Mouse (Mus musculus) heart, embryonic 14.5 days (tissue): ENCODE data around the gene Enpp3. TPM values are rescaled to one million over a fixed set of nuclear protein-coding genes. Genes with fewer than 3 reads are reported as not detected.

Source experiments
- ATAC-seq: fragments of 200-750 bp; cut with Nextera tagmentation; 2 replicates; pipeline ENCODE4 v1.8.0; 2017; ENCODE audit warnings: low read depth, moderate TSS enrichment; ENCODE audit not compliant: insufficient number of reproducible peaks, insufficient read depth, low FRiP score
- H3K27ac ChIP-seq, 2 experiments: fragments of 200-500 bp in 1 of 2; fragments of 300-500 bp in 1 of 2; sonication (generic) in 1 of 2; replicated peaks in 1 of 2; 2 replicates each; pipeline ENCODE4 v1.5.1; 2012 to 2014; ENCODE audit warnings: low read depth in 2 of 2, low read length in 2 of 2, control low read depth in 1 of 2, mild to moderate bottlenecking in 1 of 2, mixed read lengths in 1 of 2; ENCODE audit not compliant: control insufficient read depth in 1 of 2, insufficient read depth in 1 of 2
- H3K27me3 ChIP-seq: fragments of 300-500 bp; sonication (generic); 2 replicates; pipeline ENCODE4 v1.6.1; 2014; ENCODE audit warnings: mild to moderate bottlenecking, low read length, control low read depth; ENCODE audit not compliant: control insufficient read depth, insufficient read depth
- H3K36me3 ChIP-seq: fragments of 300-500 bp; sonication (generic); 2 replicates; pipeline ENCODE4 v1.6.1; 2014; ENCODE audit warnings: mild to moderate bottlenecking, control low read depth, low read length, mixed read lengths; ENCODE audit not compliant: control insufficient read depth, insufficient read depth
- H3K4me1 ChIP-seq, 2 experiments: fragments of 200-500 bp in 1 of 2; fragments of 300-500 bp in 1 of 2; sonication (generic) in 1 of 2; 2 replicates each; pipeline ENCODE4 v1.6.1; 2012 to 2014; ENCODE audit warnings: low read length in 2 of 2, control low read depth in 1 of 2, mixed read lengths in 1 of 2; ENCODE audit not compliant: control insufficient read depth in 2 of 2, insufficient read depth in 2 of 2
- H3K4me2 ChIP-seq: fragments of 300-500 bp; sonication (generic); 2 replicates; pipeline ENCODE4 v1.6.1; 2014; ENCODE audit warnings: mild to moderate bottlenecking, low read length
- H3K4me3 ChIP-seq, 2 experiments: fragments of 200-500 bp in 1 of 2; fragments of 300-500 bp in 1 of 2; sonication (generic) in 1 of 2; 2 replicates each; pipeline ENCODE4 v1.5.1; 2012 to 2014; ENCODE audit warnings: low read length in 2 of 2, mild to moderate bottlenecking in 2 of 2, control low read depth in 1 of 2, low read depth in 1 of 2, moderate library complexity in 1 of 2; ENCODE audit not compliant: control insufficient read depth in 1 of 2, insufficient read depth in 1 of 2
- H3K9ac ChIP-seq: fragments of 300-500 bp; sonication (generic); 2 replicates; pipeline ENCODE4 v1.6.1; 2014; ENCODE audit warnings: mild to moderate bottlenecking, low read length
- H3K9me3 ChIP-seq: fragments of 300-500 bp; sonication (generic); 2 replicates; pipeline ENCODE4 v1.6.1; 2016; ENCODE audit warnings: low read length, control low read depth; ENCODE audit not compliant: control insufficient read depth
- WGBS: fragments of 180-500 bp; shearing (Covaris S2); extraction: QIAGEN DNeasy Blood & Tissue Kit; methylation state at CpG from one replicate; pipeline ENCODE4 v1.1.7; 2014; 5-methylcytosine and 5-hydroxymethylcytosine counted together
- polyA plus RNA-seq: library from polyadenylated mRNA; unstranded; fragments of >200 nt; fragmentation: Nextera tagmentation; extraction: Ambion mirVana; gene quantifications from 2 replicates; pipeline ENCODE4 v1.2.1, GENCODE M21; 2014

Enpp3 gene
- polyA plus RNA-seq, 1 experiment from 2014 or later = 2.9 TPM

DNA sequence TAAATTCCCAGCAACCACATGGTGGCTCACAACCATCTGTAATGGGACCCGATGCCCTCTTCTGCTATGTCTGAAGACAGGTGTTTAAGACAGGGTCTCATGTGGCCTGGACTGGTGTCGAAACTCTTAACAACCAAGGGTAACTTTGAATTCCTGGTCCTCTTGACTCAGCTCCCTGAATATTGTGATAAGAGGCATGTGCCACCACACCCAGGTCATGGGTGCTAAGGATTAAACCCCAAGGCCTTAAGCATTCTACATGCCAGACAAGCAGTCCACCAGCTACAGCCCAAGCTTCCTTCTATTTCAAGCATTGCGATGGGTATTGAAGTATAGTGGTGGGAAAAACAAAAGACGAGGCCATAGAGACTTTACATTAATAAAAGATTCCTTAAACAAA is 14.5 kb downstream of the Enpp3 start:
- H3K27ac ChIP-seq = no peak overlapping the region
- H3K4me2 ChIP-seq = no peak overlapping the region

DNA sequence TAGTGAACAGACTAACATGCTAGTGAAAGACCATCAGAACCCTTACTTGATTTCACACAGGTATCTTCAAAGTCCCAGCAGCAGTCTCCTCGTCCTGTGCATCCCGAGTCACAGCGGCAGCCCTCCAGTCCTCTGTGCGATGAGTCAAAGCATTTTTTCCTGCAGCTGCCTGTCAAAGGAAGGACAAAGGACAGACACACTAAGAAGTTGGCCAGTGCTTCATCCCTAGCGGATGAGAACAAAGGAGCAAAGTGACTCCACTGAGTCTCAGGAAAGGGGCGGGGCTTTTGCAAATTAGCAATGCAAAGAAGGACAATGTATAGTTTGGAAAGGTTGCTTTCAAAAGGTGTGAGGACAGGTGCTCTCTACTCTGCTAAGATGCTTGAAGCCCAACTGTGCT is 16.5 kb downstream of the Enpp3 start:
- Histone ChIP-seq H3K27ac (no peak overlapping the region; a peak in 1 of 4 replicates), H3K4me3 (no peak overlapping the region), H3K4me1 (peaks cover 0 to 2% of the 10 kb centered on the region in 2 experiments; a peak in 2 of 4 replicates), H3K27me3 (no peaks in the 10 kb centered on the region), H3K36me3 (no peaks in the 10 kb centered on the region), H3K9me3 (no peaks in the 10 kb centered on the region), H3K4me2 (no peak overlapping the region), H3K9ac (no peak overlapping the region)
- WGBS = 15% methylated on average over 6 of the region's 6 CpGs
- ATAC-seq = no peak

More for the DNA sequence above, 14.5 kb downstream of the Enpp3 start:
- peaks cover 0 to 2% of the 10 kb centered on the region in 2 experiments; a peak in 2 of 4 replicates for H3K4me1 ChIP-seq
- no peaks in the 10 kb centered on the region for H3K27me3 ChIP-seq
- no peak overlapping the region for H3K9ac ChIP-seq
- 81% methylated on average over 4 of the region's 4 CpGs for WGBS
- H3K9me3 ChIP-seq = no peaks in the 10 kb centered on the region
- ATAC-seq = no peak
- no peak overlapping the region for H3K4me3 ChIP-seq
- no peaks in the 10 kb centered on the region for H3K36me3 ChIP-seq

- no peak for ATAC-seq
- Histone ChIP-seq H3K9me3 (no peaks in the 10 kb centered on the region), H3K4me3 (no peak overlapping the region), H3K27ac (no peak overlapping the region; a peak in 1 of 4 replicates), H3K27me3 (no peaks in the 10 kb centered on the region), H3K4me2 (no peak overlapping the region), H3K4me1 (peaks cover 0 to 2% of the 10 kb centered on the region in 2 experiments; a peak in 2 of 4 replicates), H3K36me3 (no peaks in the 10 kb centered on the region), H3K9ac (no peak overlapping the region)
- WGBS = 74% methylated on average over 7 of the region's 7 CpGs
Observed at GRCm38 (mm10) chr10:24825456-24826081, 17.1 kb downstream of the Enpp3 start.

- ATAC-seq = peak; percentile 78; the same call in 1 of the 2 replicates
- WGBS = 78% methylated on average over 8 of the region's 8 CpGs
- Histone ChIP-seq H3K27me3 (no peaks in the 10 kb centered on the region), H3K27ac (no peak overlapping the region), H3K4me3 (no peak overlapping the region), H3K36me3 (no peaks in the 10 kb centered on the region), H3K4me2 (no peak overlapping the region), H3K9me3 (no peaks in the 10 kb centered on the region), H3K9ac (no peak overlapping the region), H3K4me1 (peaks cover 0 to 2% of the 10 kb centered on the region in 2 experiments; a peak in 1 of 4 replicates)
Observed at GRCm38 (mm10) chr10:24824621-24825020, 18.0 kb downstream of the Enpp3 start.

DNA sequence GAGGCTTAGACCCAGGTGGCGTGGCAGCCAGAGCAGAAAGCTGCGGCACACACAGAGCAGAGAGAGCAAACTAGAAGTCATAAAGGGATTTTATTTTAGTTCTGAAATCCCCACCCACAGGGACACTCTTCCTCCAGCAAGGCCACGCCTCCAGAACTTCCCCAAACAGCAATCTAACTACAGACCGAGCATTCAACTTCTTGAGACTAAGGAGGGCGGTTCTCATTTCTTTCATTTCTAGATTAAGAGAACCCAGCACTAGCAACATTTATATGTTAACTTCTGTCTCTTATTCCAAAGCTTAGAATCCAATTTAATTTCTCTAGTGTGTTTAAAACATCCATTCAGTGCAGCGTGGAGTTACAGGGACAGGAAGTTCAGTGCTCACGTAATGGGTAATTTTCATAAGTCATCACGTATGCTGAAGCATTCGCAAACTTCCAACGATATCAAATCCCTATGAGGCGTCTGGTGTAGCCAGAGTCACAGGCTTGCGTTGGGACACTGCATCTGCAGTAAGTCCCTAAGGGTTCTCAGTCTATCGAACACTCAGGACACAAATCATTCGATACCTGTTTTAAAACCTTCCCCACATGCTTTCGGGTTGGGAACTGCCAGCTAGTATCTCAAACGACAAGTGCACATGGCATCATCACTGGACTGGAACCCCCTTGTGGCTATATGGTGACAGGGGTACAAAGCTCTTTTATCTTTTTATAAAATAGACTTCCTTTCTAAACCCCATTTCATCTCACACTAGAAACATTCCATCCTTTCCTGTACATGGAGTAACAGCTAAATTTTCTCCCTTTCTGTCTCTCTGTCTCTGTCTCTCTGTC is 18.7 kb downstream of the Enpp3 start:
- no peaks in the 10 kb centered on the region for H3K27me3 ChIP-seq
- no peak overlapping the region for H3K9ac ChIP-seq
- no peak overlapping the region for H3K27ac ChIP-seq
- no peak for ATAC-seq
- H3K36me3 ChIP-seq = no peaks in the 10 kb centered on the region
- H3K4me1 ChIP-seq = peaks cover 0 to 2% of the 10 kb centered on the region in 2 experiments; a peak in 1 of 4 replicates
- 69% methylated on average over 16 of the region's 16 CpGs for WGBS
- no peak overlapping the region for H3K4me2 ChIP-seq
- H3K9me3 ChIP-seq = no peaks in the 10 kb centered on the region
- no peak overlapping the region for H3K4me3 ChIP-seq

GRCm38 (mm10) chr10:24823265-24823664 is 19.4 kb downstream of the Enpp3 start:
- Histone ChIP-seq H3K36me3 (no peaks in the 10 kb centered on the region), H3K9ac (no peak overlapping the region), H3K4me2 (no peak overlapping the region), H3K4me1 (peaks cover 0 to 2% of the 10 kb centered on the region in 2 experiments; a peak in 1 of 4 replicates), H3K9me3 (no peaks in the 10 kb centered on the region), H3K27ac (no peak overlapping the region), H3K27me3 (no peaks in the 10 kb centered on the region), H3K4me3 (no peak overlapping the region)
- no peak for ATAC-seq
- 20% methylated on average over 1 of the region's 1 CpGs for WGBS

DNA sequence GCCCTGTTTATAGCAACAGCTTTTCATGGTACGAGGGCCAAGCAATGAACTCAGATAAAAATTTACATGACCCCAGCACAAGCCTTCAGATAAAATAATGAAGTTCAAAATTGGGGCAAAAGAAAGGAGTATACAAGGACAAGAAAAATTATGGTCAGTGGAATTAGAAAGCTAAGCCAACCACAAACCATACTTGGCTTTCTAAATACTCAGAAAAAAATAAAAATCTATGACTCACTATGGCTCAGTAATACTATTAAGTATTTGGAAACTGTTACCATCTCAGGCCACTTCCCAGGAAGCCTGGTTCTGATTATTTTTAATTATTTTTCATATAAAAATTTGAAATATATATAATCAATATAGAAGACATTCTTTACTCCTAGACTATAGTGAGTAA is 19.8 kb downstream of the Enpp3 start:
- Histone ChIP-seq H3K9me3 (no peaks in the 10 kb centered on the region), H3K36me3 (no peaks in the 10 kb centered on the region)
- ATAC-seq = no peak

More for the DNA sequence above, 19.8 kb downstream of the Enpp3 start:
- Histone ChIP-seq H3K4me2 (no peak overlapping the region), H3K27me3 (no peaks in the 10 kb centered on the region), H3K27ac (no peak overlapping the region), H3K4me3 (no peak overlapping the region), H3K9ac (no peak overlapping the region), H3K4me1 (peaks cover 0 to 2% of the 10 kb centered on the region in 2 experiments; a peak in 1 of 4 replicates)
- 61% methylated on average over 1 of the region's 1 CpGs for WGBS
